Mouse (Mus musculus) CH12.LX (cell line): ENCODE results near the gene Tfpi2. TPM values are rescaled to one million over a fixed set of nuclear protein-coding genes. Genes with fewer than 3 reads are reported as not detected.

ENCODE experiments used
- DNase-seq: peaks from one replicate; pipeline ENCODE4 v3.0.0-alpha.2; 2013; ENCODE audit errors: extremely low read depth
- H3K27ac ChIP-seq: 2 replicates; pipeline ENCODE4 v1.5.1; 2012; ENCODE audit warnings: low read depth, mild to moderate bottlenecking, control low read depth, moderate library complexity; ENCODE audit not compliant: insufficient read depth
- H3K27me3 ChIP-seq: replicated peaks from 2 replicates; pipeline ENCODE3; 2012; ENCODE audit warnings: inconsistent platforms
- H3K36me3 ChIP-seq, 2 experiments: replicated peaks in 1 of 2; 2 replicates each; pipeline versions ENCODE3 to v1.6.1; 2012; ENCODE audit warnings: inconsistent platforms in 1 of 2, low read length in 1 of 2, mild to moderate bottlenecking in 1 of 2, mixed read lengths in 1 of 2, moderate library complexity in 1 of 2; ENCODE audit not compliant: control insufficient read depth in 1 of 2, insufficient read depth in 1 of 2
- H3K4me1 ChIP-seq, 2 experiments: 2 replicates each; pipeline ENCODE4 v1.6.1; 2012; ENCODE audit warnings: inconsistent platforms in 1 of 2, moderate library complexity in 1 of 2; ENCODE audit not compliant: insufficient read depth in 2 of 2, control insufficient read depth in 1 of 2
- H3K4me2 ChIP-seq: 2 replicates; pipeline ENCODE4 v1.6.1; 2012; ENCODE audit warnings: low read depth, mild to moderate bottlenecking, control low read depth; ENCODE audit not compliant: poor library complexity, insufficient read depth, severe bottlenecking
- H3K4me3 ChIP-seq, 3 experiments: fragments of 150-350 bp in 1 of 3; sonication (generic) in 1 of 3; replicated peaks in 1 of 3; 2 replicates each; pipeline versions ENCODE3 to v1.5.1; 2011 to 2012; ENCODE audit warnings: low read depth in 2 of 3, low read length in 2 of 3, mild to moderate bottlenecking in 2 of 3, moderate library complexity in 2 of 3, control low read depth in 1 of 3, improper control_type of control experiment in 1 of 3, inconsistent platforms in 1 of 3, mixed read lengths in 1 of 3; ENCODE audit not compliant: poor library complexity in 1 of 3
- H3K79me2 ChIP-seq: replicated peaks from 2 replicates; pipeline ENCODE4 v1.6.1; 2012; ENCODE audit warnings: mild to moderate bottlenecking, moderate library complexity; ENCODE audit not compliant: control insufficient read depth, poor library complexity, insufficient read depth, severe bottlenecking; ENCODE audit errors: extremely low read depth
- H3K9ac ChIP-seq: 2 replicates; pipeline ENCODE4 v1.6.1; 2012; ENCODE audit warnings: low read depth, mild to moderate bottlenecking, control low read depth, moderate library complexity; ENCODE audit not compliant: insufficient read depth
- H3K9me3 ChIP-seq: replicated peaks from 2 replicates; pipeline ENCODE3; 2012; ENCODE audit warnings: low read length, inconsistent platforms, mixed read lengths
- BHLHE40 ChIP-seq: IDR thresholded peaks from 2 replicates; pipeline ENCODE4 v1.6.1; 2011; ENCODE audit warnings: mild to moderate bottlenecking, low read depth, low read length, improper control_type of control experiment
- EP300 ChIP-seq: IDR thresholded peaks from 2 replicates; pipeline ENCODE4 v1.6.1; 2011; ENCODE audit warnings: low read length, improper control_type of control experiment
- IRF4 ChIP-seq: IDR thresholded peaks from 2 replicates; pipeline ENCODE4 v1.6.1; 2014; ENCODE audit warnings: low read depth, mild to moderate bottlenecking, inconsistent platforms, low read length, improper control_type of control experiment
- JUN ChIP-seq: IDR thresholded peaks from 2 replicates; pipeline ENCODE4 v1.6.1; 2011; ENCODE audit warnings: low read depth, mild to moderate bottlenecking, low read length, improper control_type of control experiment, moderate library complexity; ENCODE audit not compliant: insufficient read depth
- KAT2A ChIP-seq: IDR thresholded peaks from 2 replicates; pipeline ENCODE4 v1.6.1; 2012; ENCODE audit warnings: low read length, improper control_type of control experiment, inconsistent platforms; ENCODE audit not compliant: insufficient replicate concordance
- MAX ChIP-seq: IDR thresholded peaks from 2 replicates; pipeline ENCODE4 v1.6.1; 2011; ENCODE audit warnings: low read length, improper control_type of control experiment
- MAZ ChIP-seq: IDR thresholded peaks from 2 replicates; pipeline ENCODE4 v1.6.1; 2012; ENCODE audit warnings: low read depth, mild to moderate bottlenecking, inconsistent platforms, low read length, improper control_type of control experiment, moderate library complexity
- MXI1 ChIP-seq: IDR thresholded peaks from 2 replicates; pipeline ENCODE4 v1.6.1; 2011; ENCODE audit warnings: mild to moderate bottlenecking, low read depth, low read length, improper control_type of control experiment
- NELFE ChIP-seq: IDR thresholded peaks from 2 replicates; pipeline ENCODE4 v1.6.1; 2011; ENCODE audit warnings: low read depth, low read length, improper control_type of control experiment
- PAX5 ChIP-seq: IDR thresholded peaks from 2 replicates; pipeline ENCODE4 v1.6.1; 2012; ENCODE audit warnings: low read length, inconsistent platforms, mixed read lengths
- POLR2A ChIP-seq: IDR thresholded peaks from 2 replicates; pipeline ENCODE4 v1.6.1; 2011; ENCODE audit warnings: low read depth, mild to moderate bottlenecking, improper control_type of control experiment, low read length
- POLR2AphosphoS2 ChIP-seq: IDR thresholded peaks from 2 replicates; pipeline ENCODE4 v1.6.1; 2011; ENCODE audit warnings: low read depth, low read length, improper control_type of control experiment
- SIN3A ChIP-seq: IDR thresholded peaks from 2 replicates; pipeline ENCODE4 v1.6.1; 2012; ENCODE audit warnings: low read length, improper control_type of control experiment, inconsistent platforms
- ZC3H11A ChIP-seq: IDR thresholded peaks from 2 replicates; pipeline ENCODE4 v1.6.1; 2012; ENCODE audit warnings: low read depth, mild to moderate bottlenecking, inconsistent platforms, low read length, improper control_type of control experiment
- ZKSCAN1 ChIP-seq: IDR thresholded peaks from 2 replicates; pipeline ENCODE4 v1.6.1; 2012; ENCODE audit warnings: low read depth, inconsistent platforms, low read length, improper control_type of control experiment, borderline replicate concordance
- ZNF384 ChIP-seq: IDR thresholded peaks from 2 replicates; pipeline ENCODE4 v1.6.1; 2012; ENCODE audit warnings: low read depth, low read length, improper control_type of control experiment, inconsistent platforms
- dilution Hi-C: fragments of 300-500 bp; cut with MboI; formaldehyde crosslinking; loops from 2 replicates; pipeline ENCODE4 v1.14.3; 2020; ENCODE audit warnings: low sequenced_read_pairs; ENCODE audit not compliant: extremely low pct_unique_long_range_greater_than_20kb, extremely low pct_ligation_motif_present
- in situ Hi-C: fragments of 300-500 bp; cut with MboI; formaldehyde crosslinking; loops from 3 replicates; pipeline ENCODE4 v1.14.3; 2019; ENCODE audit warnings: low sequenced_read_pairs, low pct_ligation_motif_present, low pct_unique_long_range_greater_than_20kb, mixed read lengths
- polyA plus RNA-seq: library from polyadenylated mRNA; unstranded; fragments of >175 nt; gene quantifications from 2 replicates; pipeline ENCODE4 v1.2.1, GENCODE M21; 2012; ENCODE audit warnings: low read depth; ENCODE audit not compliant: insufficient read length
- total RNA-seq, 2 experiments: library from RNA; depleted of rRNA; stranded (reverse); fragments of 300-350 nt in 1 of 2; fragments of >200 nt in 1 of 2; gene quantifications; 2 replicates each; pipeline ENCODE4 v1.2.3; 2012 to 2014

Tfpi2 gene
- total and polyA plus RNA-seq, 3 experiments: not detected

- DNase-seq: no peak
- dilution Hi-C loops: no loop called here
- Histone ChIP-seq H3K9me3 (no peaks in the 10 kb centered on the region), H3K9ac (no peak overlapping the region), H3K79me2 (no peaks in the 10 kb centered on the region), H3K4me3 (no peak overlapping the region), H3K4me2 (no peak overlapping the region), H3K4me1 (no peaks in the 10 kb centered on the region; a peak in 1 of 4 replicates), H3K27me3 (no peaks in the 10 kb centered on the region), H3K27ac (no peak overlapping the region), H3K36me3 (no peaks in the 10 kb centered on the region)
- TF ChIP-seq JUN (no peak), ZKSCAN1 (no peak), BHLHE40 (no peak), POLR2AphosphoS2 (no peak), MXI1 (no peak), SIN3A (no peak), PAX5 (no peak), NELFE (no peak), ZC3H11A (no peak), ZNF384 (no peak), IRF4 (no peak), MAZ (no peak), MAX (no peak)
- in situ Hi-C loops: no loop called here
Measured at GRCm38 (mm10) chr6:3922870-3923269, 65.8 kb downstream of the Tfpi2 start.

- Histone ChIP-seq H3K27ac (no peak overlapping the region), H3K9ac (no peak overlapping the region), H3K27me3 (no peaks in the 10 kb centered on the region)
- in situ Hi-C loops: no loop called here
- TF ChIP-seq KAT2A: no peak
- no peak for TF ChIP-seq POLR2A
- 0 out of 2 replicates have a peak, but pooled peaks have one; percentile 25 for TF ChIP-seq EP300
- TF ChIP-seq, all 38 proteins: peak for 1
- Histone ChIP-seq H3K9me3 (no peaks in the 10 kb centered on the region), H3K36me3 (no peaks in the 10 kb centered on the region), H3K79me2 (no peaks in the 10 kb centered on the region), H3K4me1 (peaks cover 0 to 5% of the 10 kb centered on the region in 2 experiments; a peak in 2 of 4 replicates), H3K4me2 (peak overlapping the region; percentile 51), H3K4me3 (no peak overlapping the region)
- dilution Hi-C loops: no loop called here
- DNase-seq: peak; percentile 23
Measured at GRCm38 (mm10) chr6:3916015-3916414, 72.7 kb downstream of the Tfpi2 start.

Other genes starting within 250 kb of the Tfpi2 start
- gene Calcr, start 224.2 kb downstream of the Tfpi2 start, total RNA-seq (2012; rRNA removed): not detected in 2 replicates
- gene Calcr, start 224.2 kb downstream of the Tfpi2 start, total RNA-seq (2014; rRNA removed): not detected in 2 replicates
- not detected in 2 replicates for gene Calcr, start 224.2 kb downstream of the Tfpi2 start, polyA plus RNA-seq
- gene Gngt1, start 4.9 kb upstream of the Tfpi2 start, total RNA-seq (2012; rRNA removed): not detected in 2 replicates
- gene Gngt1, start 4.9 kb upstream of the Tfpi2 start, total RNA-seq (2014; rRNA removed): not detected in 2 replicates
- gene Gngt1, start 4.9 kb upstream of the Tfpi2 start, polyA plus RNA-seq: not detected in 2 replicates
- gene Gng11, start 15.0 kb upstream of the Tfpi2 start, total RNA-seq (2012; rRNA removed): not detected in 2 replicates
- gene Gng11, start 15.0 kb upstream of the Tfpi2 start, total RNA-seq (2014; rRNA removed): not detected in 2 replicates
- not detected in 2 replicates for gene Gng11, start 15.0 kb upstream of the Tfpi2 start, polyA plus RNA-seq
- 35.2 and 36.3 TPM in 2 replicates for gene Bet1, start 98.1 kb upstream of the Tfpi2 start, total RNA-seq (2012; rRNA removed)
- 70.3 and 79.4 TPM in 2 replicates for gene Bet1, start 98.1 kb upstream of the Tfpi2 start, total RNA-seq (2014; rRNA removed)
- gene Bet1, start 98.1 kb upstream of the Tfpi2 start, polyA plus RNA-seq: 40.0 and 58.1 TPM in 2 replicates